Mouse (Mus musculus) liver, embryonic 15.5 days (tissue): Measurements from ENCODE around the gene Kcnma1. TPM values are rescaled to one million over a fixed set of nuclear protein-coding genes. Genes with fewer than 3 reads are reported as not detected.

Experiments used
- ATAC-seq: fragments of 200-750 bp; cut with Nextera tagmentation; 2 replicates; pipeline ENCODE4 v1.8.0; 2017; ENCODE audit warnings: moderate number of reproducible peaks, mild to moderate bottlenecking, moderate library complexity; ENCODE audit not compliant: insufficient read depth
- H3K27ac ChIP-seq: fragments of 300-500 bp; sonication (generic); replicated peaks from 2 replicates; pipeline ENCODE4 v1.5.1; 2015; ENCODE audit warnings: mild to moderate bottlenecking, inconsistent platforms
- H3K27me3 ChIP-seq: fragments of 300-500 bp; sonication (generic); 2 replicates; pipeline ENCODE4 v1.6.1; 2015; ENCODE audit warnings: mild to moderate bottlenecking, inconsistent platforms
- H3K36me3 ChIP-seq: fragments of 300-500 bp; sonication (generic); replicated peaks from 2 replicates; pipeline ENCODE4 v1.6.1; 2015; ENCODE audit warnings: moderate library complexity, mild to moderate bottlenecking, inconsistent platforms
- H3K4me1 ChIP-seq: fragments of 300-500 bp; sonication (generic); replicated peaks from 2 replicates; pipeline ENCODE4 v1.6.1; 2015; ENCODE audit warnings: inconsistent platforms
- H3K4me2 ChIP-seq: fragments of 300-500 bp; sonication (generic); 2 replicates; pipeline ENCODE4 v1.6.1; 2015; ENCODE audit warnings: moderate library complexity, mild to moderate bottlenecking, inconsistent platforms
- H3K4me3 ChIP-seq: fragments of 300-500 bp; sonication (generic); replicated peaks from 2 replicates; pipeline ENCODE4 v1.5.1; 2015; ENCODE audit warnings: mild to moderate bottlenecking, inconsistent platforms
- H3K9ac ChIP-seq: fragments of 300-500 bp; sonication (generic); 2 replicates; pipeline ENCODE4 v1.6.1; 2015; ENCODE audit warnings: moderate library complexity, mild to moderate bottlenecking, inconsistent platforms
- H3K9me3 ChIP-seq: fragments of 300-500 bp; sonication (generic); replicated peaks from 2 replicates; pipeline ENCODE4 v1.6.1; 2016; ENCODE audit warnings: inconsistent platforms
- WGBS: fragments of 180-500 bp; shearing (Covaris S2); methylation state at CpG from one replicate; pipeline ENCODE4 v1.1.7; 2015; ENCODE audit warnings: mixed read lengths; ENCODE audit not compliant: insufficient replicate concordance; 5-methylcytosine and 5-hydroxymethylcytosine counted together
- polyA plus RNA-seq: library from polyadenylated mRNA; unstranded; fragments of >200 nt; fragmentation: Nextera tagmentation; extraction: Ambion mirVana; gene quantifications from 2 replicates; pipeline ENCODE4 v1.2.1, GENCODE M21; 2015

The Kcnma1 gene
- polyA plus RNA-seq, 1 experiment from 2014 or later: 0.07 TPM

DNA sequence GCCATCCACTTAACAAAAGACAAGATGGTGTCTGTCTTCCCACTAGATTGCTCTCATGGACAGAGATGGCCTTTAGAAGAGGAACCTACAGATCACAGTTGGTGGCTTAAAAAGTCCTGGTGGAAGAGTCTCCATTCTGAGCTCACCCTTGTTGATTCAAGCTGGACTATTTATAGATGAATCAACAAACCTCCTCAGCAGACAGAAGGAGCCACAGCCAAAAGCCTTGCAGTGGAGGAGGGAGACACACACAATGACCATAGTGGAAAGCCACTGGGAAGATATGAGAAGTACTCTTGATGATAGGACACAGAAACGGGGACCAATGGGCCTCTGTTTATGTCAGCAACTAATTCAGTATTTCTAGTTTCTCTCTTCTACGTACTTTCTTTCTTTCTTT lies 239.7 kb downstream of the Kcnma1 start:
- Histone ChIP-seq H3K36me3 (no peaks in the 10 kb centered on the region), H3K4me1 (no peaks in the 10 kb centered on the region), H3K9ac (no peak overlapping the region), H3K27ac (no peak overlapping the region), H3K4me3 (no peak overlapping the region), H3K9me3 (no peaks in the 10 kb centered on the region), H3K4me2 (no peak overlapping the region), H3K27me3 (no peaks in the 10 kb centered on the region)
- no peak for ATAC-seq
- 41% methylated on average over 2 of the region's 2 CpGs for WGBS

GRCm38 (mm10) chr14:23772685-23773084 lies 241.6 kb downstream of the Kcnma1 start:
- no peak for ATAC-seq
- Histone ChIP-seq H3K4me1 (no peaks in the 10 kb centered on the region), H3K9ac (no peak overlapping the region), H3K4me3 (no peak overlapping the region), H3K36me3 (no peaks in the 10 kb centered on the region), H3K4me2 (no peak overlapping the region), H3K27ac (no peak overlapping the region), H3K27me3 (no peaks in the 10 kb centered on the region), H3K9me3 (no peaks in the 10 kb centered on the region)
- 51% methylated on average over 3 of the region's 3 CpGs for WGBS

- 67% methylated on average over 1 of the region's 1 CpGs for WGBS
- ATAC-seq: no peak
- Histone ChIP-seq H3K36me3 (no peaks in the 10 kb centered on the region), H3K9me3 (no peaks in the 10 kb centered on the region), H3K4me1 (no peaks in the 10 kb centered on the region), H3K9ac (no peak overlapping the region), H3K4me3 (no peak overlapping the region), H3K27me3 (no peaks in the 10 kb centered on the region), H3K4me2 (no peak overlapping the region), H3K27ac (no peak overlapping the region)
These were observed 242.5 kb downstream of the Kcnma1 start for GRCm38 (mm10) chr14:23771794-23772193.

GRCm38 (mm10) chr14:23762471-23762870 lies 251.8 kb downstream of the Kcnma1 start:
- Histone ChIP-seq H3K9me3 (no peaks in the 10 kb centered on the region), H3K27me3 (no peaks in the 10 kb centered on the region), H3K9ac (no peak overlapping the region), H3K4me3 (no peak overlapping the region), H3K4me1 (no peaks in the 10 kb centered on the region), H3K36me3 (no peaks in the 10 kb centered on the region), H3K4me2 (no peak overlapping the region), H3K27ac (no peak overlapping the region)
- WGBS: 48% methylated on average over 2 of the region's 2 CpGs
- no peak for ATAC-seq

DNA sequence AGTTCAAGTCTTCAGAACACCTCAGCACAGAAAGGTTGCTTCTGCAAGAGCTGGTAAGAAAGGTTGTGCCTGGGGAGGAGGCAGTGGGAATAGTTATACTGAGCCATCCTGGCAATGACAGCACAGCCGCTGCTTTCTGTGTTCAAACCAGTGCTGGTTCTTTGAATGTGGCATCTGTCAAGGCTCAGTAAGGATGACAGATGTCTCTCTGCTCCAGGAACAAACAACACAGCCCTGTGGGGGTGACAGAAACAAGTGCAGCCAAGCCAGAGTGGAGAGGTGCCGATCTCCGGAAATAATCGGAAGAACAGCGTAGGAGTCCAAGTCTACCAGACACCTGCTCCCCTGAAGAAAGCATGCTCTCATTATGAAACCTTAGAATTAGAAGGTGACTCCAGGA lies 254.7 kb downstream of the Kcnma1 start:
- Histone ChIP-seq H3K4me3 (no peak overlapping the region), H3K27me3 (no peaks in the 10 kb centered on the region), H3K9ac (no peak overlapping the region), H3K36me3 (no peaks in the 10 kb centered on the region), H3K4me2 (no peak overlapping the region), H3K27ac (no peak overlapping the region), H3K9me3 (no peaks in the 10 kb centered on the region), H3K4me1 (no peaks in the 10 kb centered on the region)
- 69% methylated on average over 5 of the region's 5 CpGs for WGBS
- no peak for ATAC-seq

DNA sequence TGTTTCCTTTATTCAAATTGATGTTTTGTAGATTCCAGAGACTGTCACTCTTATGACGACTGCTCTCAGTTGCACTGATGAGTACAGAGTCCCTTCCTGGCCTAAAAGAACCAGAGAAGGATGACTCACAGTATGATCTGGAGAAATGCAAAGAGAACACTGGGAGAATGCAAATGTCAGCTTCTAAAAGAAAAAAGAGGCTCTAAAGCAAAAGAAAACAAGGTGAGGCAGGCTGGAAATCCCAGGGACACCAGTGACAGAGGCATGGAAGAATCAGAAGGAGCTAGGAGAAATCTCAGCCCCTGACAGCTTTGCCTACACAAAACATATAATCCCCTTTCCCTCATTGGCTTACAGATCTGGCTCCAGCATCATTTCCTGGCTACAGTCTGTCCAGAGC lies 255.9 kb downstream of the Kcnma1 start:
- WGBS: 36% methylated on average over 1 of the region's 1 CpGs
- no peak overlapping the region for H3K27ac ChIP-seq
- H3K4me1 ChIP-seq: no peaks in the 10 kb centered on the region
- H3K9me3 ChIP-seq: no peaks in the 10 kb centered on the region
- no peak overlapping the region for H3K4me2 ChIP-seq
- no peak overlapping the region for H3K9ac ChIP-seq
- no peaks in the 10 kb centered on the region for H3K36me3 ChIP-seq
- ATAC-seq: no peak
- no peak overlapping the region for H3K4me3 ChIP-seq
- no peaks in the 10 kb centered on the region for H3K27me3 ChIP-seq

DNA sequence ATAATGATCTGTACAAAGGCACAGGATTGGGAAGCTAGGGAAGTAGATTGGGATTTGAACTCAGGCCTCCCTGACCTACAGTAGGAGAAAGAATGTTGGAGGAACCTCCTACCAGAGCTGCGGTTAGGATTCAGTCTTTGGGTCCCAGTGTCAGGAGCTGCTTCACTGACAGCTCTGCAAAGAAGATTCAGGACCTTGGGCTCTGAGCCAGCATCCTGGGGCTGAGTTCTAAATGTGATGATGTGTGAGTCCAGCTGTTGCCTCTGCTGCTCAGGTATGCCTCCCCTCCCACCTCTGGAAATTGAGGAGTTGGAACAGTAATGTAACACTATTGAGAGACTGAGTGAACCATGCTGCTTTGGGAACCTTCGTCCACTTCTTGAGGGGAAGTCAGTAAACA lies 266.3 kb downstream of the Kcnma1 start:
- WGBS: 56% methylated on average over 2 of the region's 2 CpGs

GRCm38 (mm10) chr14:23746976-23747375 lies 267.3 kb downstream of the Kcnma1 start:
- Histone ChIP-seq H3K4me3 (no peak overlapping the region), H3K27me3 (no peaks in the 10 kb centered on the region), H3K4me2 (no peak overlapping the region), H3K27ac (no peak overlapping the region), H3K36me3 (no peaks in the 10 kb centered on the region), H3K9ac (no peak overlapping the region), H3K4me1 (no peaks in the 10 kb centered on the region), H3K9me3 (no peaks in the 10 kb centered on the region)
- ATAC-seq: no peak
- WGBS: 53% methylated on average over 4 of the region's 4 CpGs

More for the DNA sequence above, 266.3 kb downstream of the Kcnma1 start:
- no peak overlapping the region for H3K4me2 ChIP-seq
- no peak overlapping the region for H3K9ac ChIP-seq
- no peak for ATAC-seq
- no peaks in the 10 kb centered on the region for H3K9me3 ChIP-seq
- H3K27me3 ChIP-seq: no peaks in the 10 kb centered on the region
- H3K4me3 ChIP-seq: no peak overlapping the region
- H3K4me1 ChIP-seq: no peaks in the 10 kb centered on the region
- H3K36me3 ChIP-seq: no peaks in the 10 kb centered on the region
- H3K27ac ChIP-seq: no peak overlapping the region

- Histone ChIP-seq H3K27me3 (no peaks in the 10 kb centered on the region), H3K9ac (no peak overlapping the region), H3K4me2 (no peak overlapping the region), H3K27ac (no peak overlapping the region), H3K36me3 (no peaks in the 10 kb centered on the region), H3K9me3 (no peaks in the 10 kb centered on the region), H3K4me3 (no peak overlapping the region), H3K4me1 (no peaks in the 10 kb centered on the region)
- no peak for ATAC-seq
These were observed 272.8 kb downstream of the Kcnma1 start for GRCm38 (mm10) chr14:23741531-23741930.

GRCm38 (mm10) chr14:23734200-23734599 lies 280.1 kb downstream of the Kcnma1 start:
- no peak overlapping the region for H3K27ac ChIP-seq
- H3K4me3 ChIP-seq: no peak overlapping the region
- H3K4me2 ChIP-seq: no peak overlapping the region
- ATAC-seq: no peak
- no peaks in the 10 kb centered on the region for H3K9me3 ChIP-seq
- no peak overlapping the region for H3K9ac ChIP-seq
- H3K27me3 ChIP-seq: no peaks in the 10 kb centered on the region
- WGBS: 75% methylated on average over 3 of the region's 3 CpGs
- no peaks in the 10 kb centered on the region for H3K4me1 ChIP-seq
- no peaks in the 10 kb centered on the region for H3K36me3 ChIP-seq

- H3K4me3 ChIP-seq: no peak overlapping the region
- no peaks in the 10 kb centered on the region for H3K4me1 ChIP-seq
- no peak overlapping the region for H3K27ac ChIP-seq
- H3K36me3 ChIP-seq: no peaks in the 10 kb centered on the region
- 30% methylated on average over 2 of the region's 2 CpGs for WGBS
- no peak overlapping the region for H3K4me2 ChIP-seq
- no peak overlapping the region for H3K9ac ChIP-seq
- H3K27me3 ChIP-seq: no peaks in the 10 kb centered on the region
- no peak for ATAC-seq
- H3K9me3 ChIP-seq: no peaks in the 10 kb centered on the region
These were observed 284.9 kb downstream of the Kcnma1 start for GRCm38 (mm10) chr14:23729377-23729776.

GRCm38 (mm10) chr14:23723701-23724430 lies 290.4 kb downstream of the Kcnma1 start:
- Histone ChIP-seq H3K9me3 (no peaks in the 10 kb centered on the region), H3K4me1 (no peaks in the 10 kb centered on the region), H3K4me2 (no peak overlapping the region), H3K36me3 (no peaks in the 10 kb centered on the region), H3K27ac (no peak overlapping the region), H3K4me3 (no peak overlapping the region), H3K27me3 (no peaks in the 10 kb centered on the region), H3K9ac (no peak overlapping the region)
- WGBS: 53% methylated on average over 7 of the region's 7 CpGs
- no peak for ATAC-seq
